Mouse (Mus musculus) kidney, adult 2 months (tissue): ENCODE data around the gene Mtmr4. TPM values are rescaled to one million over a fixed set of nuclear protein-coding genes. Genes with fewer than 3 reads are reported as not detected.

Experiments used
- DNase-seq: peaks from one replicate; pipeline ENCODE4 v3.0.0; 2021
- H3K27ac ChIP-seq: fragments of 200-500 bp; 2 replicates; pipeline ENCODE4 v1.5.1; 2012; ENCODE audit warnings: low read depth, low read length, control low read depth, inconsistent platforms; ENCODE audit not compliant: insufficient read depth
- H3K27me3 ChIP-seq: fragments of 200-500 bp; replicated peaks from 2 replicates; pipeline ENCODE4 v1.6.1; 2012; ENCODE audit warnings: mild to moderate bottlenecking, moderate library complexity, low read length, inconsistent platforms; ENCODE audit not compliant: control insufficient read depth, insufficient read depth
- H3K36me3 ChIP-seq: fragments of 200-500 bp; 2 replicates; pipeline ENCODE4 v1.6.1; 2012; ENCODE audit warnings: mild to moderate bottlenecking, moderate library complexity, low read length, inconsistent platforms; ENCODE audit not compliant: control insufficient read depth, insufficient read depth
- H3K4me1 ChIP-seq: fragments of 200-500 bp; 2 replicates; pipeline ENCODE4 v1.6.1; 2011; ENCODE audit warnings: low read length; ENCODE audit not compliant: control insufficient read depth, insufficient read depth
- H3K4me3 ChIP-seq: fragments of 200-500 bp; 2 replicates; pipeline ENCODE4 v1.5.1; 2011; ENCODE audit warnings: mild to moderate bottlenecking, low read depth, low read length, control low read depth; ENCODE audit not compliant: insufficient read depth
- CTCF ChIP-seq: fragments of 200-500 bp; conservative IDR thresholded peaks from 2 replicates; pipeline ENCODE4 v1.5.1; 2011; ENCODE audit warnings: low read depth, mild to moderate bottlenecking, control low read depth, low read length, moderate library complexity, mixed read lengths; ENCODE audit not compliant: insufficient read depth, insufficient read length
- POLR2A ChIP-seq: fragments of 200-500 bp; IDR thresholded peaks from one replicate; pipeline ENCODE4 v1.6.1; 2011; ENCODE audit warnings: low read depth, low read length, control low read depth
- WGBS: fragments of 180-500 bp; shearing (Covaris S2); methylation state at CpG from one replicate; pipeline ENCODE4 v1.1.7; 2018; 5-methylcytosine and 5-hydroxymethylcytosine counted together
- polyA plus RNA-seq: library from polyadenylated mRNA; depleted of rRNA; stranded (reverse); fragments of >200 nt; gene quantifications from 2 replicates; pipeline ENCODE4 v1.2.3, GENCODE M21; 2012

The Mtmr4 gene
- polyA plus RNA-seq, 1 experiment, result 26.0 TPM

DNA sequence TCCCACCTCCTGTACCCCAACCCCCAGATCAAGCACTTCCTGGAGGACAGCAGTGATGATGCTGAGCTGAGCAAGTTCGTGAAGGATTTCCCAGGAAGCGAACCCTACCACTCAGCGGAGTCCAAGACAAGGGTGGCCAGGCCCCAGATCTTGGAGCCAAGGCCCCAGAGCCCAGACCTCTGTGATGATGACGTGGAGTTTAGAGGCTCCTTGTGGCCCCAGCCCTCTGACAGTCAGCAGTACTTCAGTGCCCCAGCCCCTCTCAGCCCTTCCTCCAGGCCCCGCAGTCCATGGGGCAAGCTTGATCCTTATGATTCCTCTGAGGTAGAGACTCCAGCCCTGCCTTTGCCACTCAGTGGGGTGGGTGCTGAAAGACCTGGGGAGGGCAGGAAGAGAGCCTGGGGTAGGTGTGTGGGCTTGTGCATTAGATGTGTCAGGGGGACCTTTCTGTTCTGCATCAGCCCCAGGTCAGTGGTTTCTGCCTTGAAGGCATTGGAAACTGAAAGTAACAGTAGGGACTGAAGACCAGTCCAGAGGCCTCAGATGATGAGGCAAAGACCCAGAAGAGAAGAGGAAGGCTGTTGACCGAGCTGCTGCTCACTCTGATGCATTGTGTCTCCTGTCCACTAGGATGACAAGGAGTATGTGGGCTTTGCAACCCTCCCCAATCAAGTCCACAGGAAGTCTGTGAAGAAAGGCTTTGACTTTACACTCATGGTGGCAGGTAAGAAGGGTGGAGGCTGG is 8.5 kb upstream of the Mtmr4 start:
- H3K27ac ChIP-seq, result no peak overlapping the region
- no peaks in the 10 kb centered on the region for H3K27me3 ChIP-seq
- H3K4me1 ChIP-seq, result 0 out of 2 replicates have a peak, but pooled peaks cover 2% of the 10 kb centered on the region
- no peak for DNase-seq
- no peak for TF ChIP-seq CTCF
- TF ChIP-seq POLR2A, result no peak
- 70% methylated on average over 6 of the region's 6 CpGs for WGBS
- H3K36me3 ChIP-seq, result no peaks in the 10 kb centered on the region
- no peak overlapping the region for H3K4me3 ChIP-seq

DNA sequence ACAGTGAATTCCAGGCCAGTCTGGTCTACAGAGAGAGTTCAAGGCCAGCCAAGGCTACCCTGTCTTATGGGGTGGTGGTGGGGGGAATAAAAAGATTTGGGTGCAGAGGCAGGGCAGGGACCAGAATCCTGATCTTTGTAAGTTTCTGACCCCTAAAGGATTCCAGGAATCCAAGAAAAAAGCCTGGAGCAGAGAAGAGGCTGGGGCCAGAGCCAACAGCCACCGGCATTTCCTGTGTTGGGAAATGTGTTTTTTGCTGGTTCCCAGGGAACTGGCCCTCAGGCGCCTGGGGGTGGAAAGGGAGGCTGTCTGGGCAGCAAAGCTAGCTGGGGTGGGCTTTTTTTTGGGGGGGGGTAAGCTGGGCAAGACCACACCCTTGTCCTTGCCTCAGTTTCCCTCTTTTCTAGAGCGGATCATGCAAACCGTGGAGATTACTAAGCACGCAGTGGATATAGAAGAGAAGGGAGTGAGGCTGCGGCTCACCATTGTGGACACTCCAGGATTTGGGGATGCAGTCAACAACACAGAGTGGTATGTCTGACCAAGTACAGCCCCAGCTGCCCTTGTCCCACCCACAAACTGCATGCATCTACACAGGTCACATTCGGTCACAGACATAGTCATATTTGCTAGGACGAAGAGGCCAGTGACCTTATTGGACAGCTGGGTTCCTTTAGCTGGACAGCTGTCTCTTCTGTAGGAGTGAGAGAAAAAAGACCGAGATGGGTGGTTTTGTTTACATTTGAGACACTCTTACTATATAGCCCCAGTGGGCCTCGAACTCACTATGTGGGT is 7.1 kb upstream of the Mtmr4 start:
- H3K4me3 ChIP-seq, result no peak overlapping the region
- DNase-seq, result peak; percentile 74
- H3K36me3 ChIP-seq, result no peaks in the 10 kb centered on the region
- H3K27me3 ChIP-seq, result no peaks in the 10 kb centered on the region
- H3K27ac ChIP-seq, result peak overlapping the region; percentile 67
- TF ChIP-seq CTCF (no peak), POLR2A (no peak)
- no peaks in the 10 kb centered on the region for H3K4me1 ChIP-seq
- WGBS, result 71% methylated on average over 10 of the region's 10 CpGs

DNA sequence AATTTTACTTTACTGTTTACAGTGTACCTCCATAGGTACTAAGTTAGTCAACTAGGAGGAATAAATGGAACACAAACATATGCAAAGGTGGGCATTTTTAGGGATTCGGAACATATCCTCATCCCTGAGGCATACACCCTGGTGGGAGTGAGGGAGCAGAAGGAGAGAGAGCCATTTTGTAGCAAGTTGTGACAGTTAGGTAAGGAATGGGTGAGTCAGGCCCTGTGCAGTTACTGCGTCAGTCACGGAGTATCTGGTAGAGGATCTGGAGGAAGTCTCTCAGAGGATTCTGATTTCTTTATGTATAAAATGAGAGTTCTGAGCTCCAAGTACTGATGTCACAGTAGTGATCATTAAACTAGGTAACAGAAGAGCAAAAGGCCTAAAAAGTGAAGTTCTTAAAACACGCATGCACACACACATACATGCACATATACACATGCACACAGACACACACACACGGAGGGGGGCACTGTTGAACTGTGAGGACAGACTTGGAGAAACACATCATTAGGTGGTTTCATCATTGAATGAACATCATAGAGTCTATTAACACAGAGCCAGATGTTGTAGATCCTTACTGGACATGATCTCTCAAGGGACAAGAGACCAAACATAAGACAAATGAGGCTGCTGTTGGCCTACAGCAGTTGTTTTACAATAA is 4.6 kb upstream of the Mtmr4 start:
- H3K4me3 ChIP-seq, result no peak overlapping the region
- no peaks in the 10 kb centered on the region for H3K27me3 ChIP-seq
- WGBS, result 86% methylated on average over 5 of the region's 5 CpGs
- H3K27ac ChIP-seq, result no peak overlapping the region
- TF ChIP-seq CTCF (no peak), POLR2A (no peak)
- DNase-seq, result no peak
- no peaks in the 10 kb centered on the region for H3K4me1 ChIP-seq
- H3K36me3 ChIP-seq, result no peaks in the 10 kb centered on the region

DNA sequence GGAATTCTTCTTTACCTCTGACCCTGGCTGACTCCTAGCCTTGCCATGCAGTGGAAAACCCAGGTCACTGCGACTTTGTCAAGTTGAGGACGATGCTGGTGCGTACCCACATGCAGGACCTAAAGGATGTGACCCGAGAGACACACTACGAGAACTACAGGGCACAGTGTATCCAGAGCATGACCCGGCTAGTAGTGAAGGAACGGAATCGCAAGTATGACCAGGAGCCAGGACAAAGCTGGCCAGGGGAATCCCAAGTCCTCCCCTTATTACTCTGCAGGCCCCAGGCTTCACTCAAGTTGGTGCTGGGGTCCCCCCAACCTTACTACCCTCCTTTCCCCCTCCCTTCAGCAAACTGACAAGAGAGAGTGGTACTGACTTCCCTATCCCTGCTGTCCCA is 2.4 kb upstream of the Mtmr4 start:
- Histone ChIP-seq H3K27ac (no peak overlapping the region), H3K27me3 (no peaks in the 10 kb centered on the region), H3K4me1 (peaks cover 15% of the 10 kb centered on the region; the same call in 1 of the 2 replicates), H3K36me3 (no peaks in the 10 kb centered on the region), H3K4me3 (no peak overlapping the region)
- 83% methylated on average over 8 of the region's 8 CpGs for WGBS
- TF ChIP-seq CTCF, result no peak
- TF ChIP-seq POLR2A, result no peak
- no peak for DNase-seq

DNA sequence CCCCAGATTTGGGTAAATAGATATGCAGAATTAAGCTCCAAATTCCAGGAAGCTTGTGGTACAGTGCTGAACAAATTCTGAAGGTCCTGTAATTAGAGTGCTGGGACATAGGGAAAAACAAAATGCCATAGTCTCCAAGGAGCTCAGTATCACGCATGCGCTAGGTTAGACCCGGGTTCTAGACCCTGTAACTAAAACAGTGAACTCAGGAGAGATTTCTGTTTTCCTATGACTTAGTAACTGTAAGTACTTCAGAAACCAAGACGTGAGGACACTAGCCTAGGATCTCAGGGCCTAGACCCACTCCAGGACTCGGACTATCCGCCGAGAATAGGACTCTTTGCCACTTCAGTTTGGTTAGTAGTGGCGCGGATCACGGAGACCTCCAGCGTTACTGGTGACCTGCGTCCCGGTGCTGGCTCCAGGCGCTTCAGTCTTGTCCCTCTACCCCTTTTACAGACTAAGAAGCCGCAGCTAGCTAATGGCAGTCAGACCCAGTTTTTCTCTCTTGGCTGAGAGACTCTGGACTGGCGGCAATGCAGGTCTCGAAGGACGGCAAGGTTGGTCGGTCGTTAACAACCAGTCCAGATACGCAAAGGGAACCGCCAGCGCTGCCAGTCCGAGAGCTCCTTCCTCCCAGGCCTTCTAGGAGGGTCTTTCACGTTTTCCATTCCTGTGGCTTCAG is 979 bp upstream of the Mtmr4 start:
- peak; percentile 46 for DNase-seq
- H3K4me3 ChIP-seq, result peak overlapping the region; percentile 70
- H3K36me3 ChIP-seq, result no peaks in the 10 kb centered on the region
- H3K27ac ChIP-seq, result peak overlapping the region; percentile 92
- no peak for TF ChIP-seq CTCF
- TF ChIP-seq POLR2A, result no peak
- H3K27me3 ChIP-seq, result no peaks in the 10 kb centered on the region
- peaks cover 20% of the 10 kb centered on the region; the same call in 1 of the 2 replicates for H3K4me1 ChIP-seq
- under 1% methylated on average over 25 of the region's 25 CpGs for WGBS

DNA sequence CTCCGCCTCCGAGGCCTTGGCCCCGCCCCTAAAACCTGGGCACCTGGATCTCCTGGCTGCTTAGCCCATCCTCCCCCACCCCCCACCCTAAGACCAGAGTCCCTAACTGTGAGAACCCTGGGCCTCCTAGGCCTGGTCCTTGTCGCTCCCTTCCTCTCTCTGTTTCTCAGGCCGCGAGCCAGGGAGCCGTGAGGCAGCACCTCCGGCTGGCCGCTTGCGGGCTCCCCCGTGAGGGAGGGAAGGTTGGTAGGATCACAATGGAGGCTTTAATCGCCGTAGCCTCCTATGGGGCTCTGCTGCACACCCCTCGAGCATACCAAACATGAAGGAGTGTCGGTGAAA is 363 bp downstream of the Mtmr4 start:
- Histone ChIP-seq H3K27me3 (no peaks in the 10 kb centered on the region), H3K27ac (peak overlapping the region; percentile 89), H3K36me3 (no peaks in the 10 kb centered on the region), H3K4me3 (peak overlapping the region; percentile 70), H3K4me1 (peaks cover 22% of the 10 kb centered on the region; the same call in 1 of the 2 replicates)
- no peak for DNase-seq
- under 1% methylated on average over 15 of the region's 15 CpGs for WGBS
- peak; percentile 2 for TF ChIP-seq POLR2A
- TF ChIP-seq CTCF, result 0 out of 2 replicates have a peak, but pooled peaks have one; percentile 1
